Mouse (Mus musculus) embryonic facial prominence, embryonic 15.5 days (tissue): ENCODE results near the gene Gnpat. TPM values are rescaled to one million over a fixed set of nuclear protein-coding genes. Genes with fewer than 3 reads are reported as not detected.
"Not testable (repeated sequence)": the region's sequence is repeated elsewhere in the genome, so short reads cannot be mapped to it uniquely, and the experiment has no call there.

Experiments used
- ATAC-seq: fragments of 200-750 bp; cut with Nextera tagmentation; 2 replicates; pipeline ENCODE4 v1.8.0; 2017; ENCODE audit warnings: low read depth, moderate TSS enrichment; ENCODE audit not compliant: insufficient number of reproducible peaks, low FRiP score, low TSS enrichment
- H3K27ac ChIP-seq: fragments of 300-500 bp; sonication (generic); replicated peaks from 2 replicates; pipeline ENCODE4 v1.5.1; 2015; ENCODE audit warnings: mild to moderate bottlenecking, inconsistent platforms
- H3K27me3 ChIP-seq: fragments of 300-500 bp; sonication (generic); 2 replicates; pipeline ENCODE4 v1.6.1; 2015; ENCODE audit warnings: inconsistent platforms
- H3K36me3 ChIP-seq: fragments of 300-500 bp; sonication (generic); 2 replicates; pipeline ENCODE4 v1.6.1; 2015; ENCODE audit warnings: mild to moderate bottlenecking, inconsistent platforms
- H3K4me1 ChIP-seq: fragments of 300-500 bp; sonication (generic); 2 replicates; pipeline ENCODE4 v1.6.1; 2015; ENCODE audit warnings: inconsistent platforms
- H3K4me2 ChIP-seq: fragments of 300-500 bp; sonication (generic); replicated peaks from 2 replicates; pipeline ENCODE4 v1.6.1; 2015; ENCODE audit warnings: mild to moderate bottlenecking, inconsistent platforms
- H3K4me3 ChIP-seq: fragments of 300-500 bp; sonication (generic); replicated peaks from 2 replicates; pipeline ENCODE4 v1.5.1; 2015; ENCODE audit warnings: mild to moderate bottlenecking, inconsistent platforms
- H3K9ac ChIP-seq: fragments of 300-500 bp; sonication (generic); 2 replicates; pipeline ENCODE4 v1.6.1; 2015; ENCODE audit warnings: inconsistent platforms
- H3K9me3 ChIP-seq: fragments of 300-500 bp; sonication (generic); replicated peaks from 2 replicates; pipeline ENCODE4 v1.6.1; 2016; ENCODE audit warnings: inconsistent platforms
- WGBS: fragments of 180-500 bp; shearing (Covaris S2); methylation state at CpG from one replicate; pipeline ENCODE4 v1.1.7; 2015; 5-methylcytosine and 5-hydroxymethylcytosine counted together
- polyA plus RNA-seq: library from polyadenylated mRNA; unstranded; fragments of >200 nt; fragmentation: Nextera tagmentation; extraction: Ambion mirVana; gene quantifications from 2 replicates; pipeline ENCODE4 v1.2.1, GENCODE M21; 2015

Gnpat gene
- polyA plus RNA-seq, 1 experiment from 2014 or later = 87.1 TPM

DNA sequence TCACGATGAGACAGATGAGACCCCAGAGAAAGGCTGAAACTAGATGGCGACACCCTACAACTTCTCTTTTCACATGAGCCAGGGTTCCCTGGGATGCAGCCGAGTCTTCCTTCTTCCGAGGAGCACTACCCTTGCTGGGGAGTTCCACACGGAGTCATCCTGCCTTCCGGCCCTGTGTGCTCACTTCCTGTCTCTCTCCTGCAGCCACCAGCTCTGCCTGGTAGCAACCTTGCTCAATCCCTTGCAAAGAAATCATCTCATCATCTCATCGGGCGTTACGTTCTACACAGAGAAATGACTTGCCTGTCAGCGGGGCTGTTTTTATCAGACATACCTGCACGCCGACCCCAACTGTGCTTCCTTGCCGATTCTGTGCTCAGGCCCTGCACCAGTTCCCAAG lies 32.8 kb upstream of the Gnpat start:
- no peak overlapping the region for H3K4me2 ChIP-seq
- peaks cover 7% of the 10 kb centered on the region for H3K4me1 ChIP-seq
- no peaks in the 10 kb centered on the region for H3K36me3 ChIP-seq
- ATAC-seq = no peak
- H3K27ac ChIP-seq = no peak overlapping the region
- 75% methylated on average over 13 of the region's 13 CpGs for WGBS
- H3K9me3 ChIP-seq = no peaks in the 10 kb centered on the region
- no peak overlapping the region for H3K9ac ChIP-seq
- H3K27me3 ChIP-seq = peaks cover 10% of the 10 kb centered on the region
- H3K4me3 ChIP-seq = no peak overlapping the region

DNA sequence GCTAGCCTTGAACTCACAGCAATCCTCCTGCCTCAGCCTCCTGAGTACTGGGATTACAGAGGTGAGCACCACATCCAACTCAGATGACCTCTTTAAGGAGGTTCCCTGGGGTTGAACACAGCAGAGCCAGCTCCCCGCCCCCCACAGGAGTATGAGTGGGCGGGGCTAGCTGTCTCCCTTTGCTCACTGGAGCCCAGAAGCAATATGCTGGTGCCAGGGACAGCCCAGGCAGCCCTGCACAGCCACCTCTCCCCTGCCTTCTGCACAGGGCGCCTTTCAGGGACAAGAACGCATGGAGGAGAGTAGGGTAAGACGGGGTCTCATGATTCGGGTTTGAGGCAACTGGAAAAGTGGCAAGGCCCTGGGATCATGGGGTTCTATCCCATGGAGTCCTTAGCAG lies 31.3 kb upstream of the Gnpat start:
- H3K4me2 ChIP-seq = no peak overlapping the region
- no peak overlapping the region for H3K9ac ChIP-seq
- no peaks in the 10 kb centered on the region for H3K36me3 ChIP-seq
- peaks cover 7% of the 10 kb centered on the region for H3K4me1 ChIP-seq
- 77% methylated on average over 6 of the region's 6 CpGs for WGBS
- no peak overlapping the region for H3K4me3 ChIP-seq
- no peaks in the 10 kb centered on the region for H3K9me3 ChIP-seq
- no peak overlapping the region for H3K27ac ChIP-seq
- no peak for ATAC-seq
- H3K27me3 ChIP-seq = peaks cover 10% of the 10 kb centered on the region

DNA sequence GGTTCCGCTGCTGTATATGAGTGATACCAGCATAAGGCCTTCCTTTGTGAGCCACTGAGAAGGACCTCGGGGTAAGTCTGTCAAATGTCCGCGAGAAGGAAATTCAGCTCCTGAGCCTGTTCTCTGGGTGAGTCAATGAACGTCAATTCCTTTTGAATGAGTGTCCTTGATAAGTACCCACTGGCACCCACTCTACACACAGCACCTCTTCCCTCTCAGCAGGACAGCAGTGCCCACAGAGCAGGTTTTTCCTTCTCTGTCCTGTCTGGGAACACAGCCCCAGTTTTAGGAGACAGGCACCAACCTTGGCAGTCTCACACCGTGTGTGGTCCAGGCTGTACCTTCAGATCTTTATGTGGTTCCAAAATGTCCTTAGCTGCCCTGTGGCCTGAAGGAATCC lies 30.9 kb upstream of the Gnpat start:
- Histone ChIP-seq H3K4me3 (no peak overlapping the region), H3K9ac (no peak overlapping the region), H3K27me3 (peaks cover 10% of the 10 kb centered on the region), H3K4me1 (peaks cover 7% of the 10 kb centered on the region), H3K4me2 (no peak overlapping the region), H3K36me3 (no peaks in the 10 kb centered on the region), H3K27ac (no peak overlapping the region), H3K9me3 (no peaks in the 10 kb centered on the region)
- WGBS = 84% methylated on average over 6 of the region's 6 CpGs
- no peak for ATAC-seq

DNA sequence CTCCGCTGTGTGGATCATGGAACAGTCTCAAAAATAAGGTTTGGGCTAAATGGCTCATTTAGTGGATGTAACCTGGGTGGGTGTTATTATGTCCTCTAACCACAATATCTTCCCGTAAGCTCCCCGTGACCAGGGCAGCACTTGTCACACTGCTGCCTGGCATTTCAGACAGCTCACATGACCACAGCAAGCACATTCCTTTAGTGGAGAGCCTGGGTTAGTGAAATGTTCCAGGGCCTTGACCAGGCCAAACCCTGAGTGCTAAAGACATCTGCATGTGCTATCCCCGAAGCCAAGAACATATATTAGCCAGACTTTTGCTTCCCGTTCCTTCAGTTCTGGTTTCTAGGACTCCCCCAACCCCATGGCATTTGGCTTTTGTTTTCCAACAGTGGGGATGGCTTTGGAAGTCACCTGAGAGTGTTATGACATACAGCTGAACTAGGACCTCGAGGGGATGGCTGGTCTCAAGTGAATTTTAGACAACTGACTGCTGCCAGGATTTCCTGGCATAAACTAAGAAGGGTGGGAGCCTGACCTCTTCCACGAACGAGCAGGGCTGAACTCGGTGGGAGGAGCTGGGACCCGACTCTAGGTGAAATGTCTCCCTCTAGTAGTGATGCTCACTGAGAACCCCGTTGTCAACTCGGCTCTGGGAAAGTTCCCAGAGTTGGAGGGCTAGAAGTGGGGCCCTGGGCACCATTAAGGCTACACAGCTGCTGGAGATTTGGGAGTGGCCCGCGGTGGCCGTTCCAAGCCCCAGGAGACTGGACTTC lies 29.2 kb upstream of the Gnpat start:
- 33% methylated on average over 15 of the region's 15 CpGs for WGBS
- no peaks in the 10 kb centered on the region for H3K9me3 ChIP-seq
- peak overlapping the region; percentile 32; the same call in 1 of the 2 replicates for H3K4me2 ChIP-seq
- H3K4me1 ChIP-seq = peaks cover 7% of the 10 kb centered on the region
- no peak overlapping the region for H3K9ac ChIP-seq
- no peak overlapping the region for H3K4me3 ChIP-seq
- peaks cover 7% of the 10 kb centered on the region for H3K27me3 ChIP-seq
- no peak overlapping the region for H3K27ac ChIP-seq
- no peak for ATAC-seq
- peaks cover 7% of the 10 kb centered on the region for H3K36me3 ChIP-seq

DNA sequence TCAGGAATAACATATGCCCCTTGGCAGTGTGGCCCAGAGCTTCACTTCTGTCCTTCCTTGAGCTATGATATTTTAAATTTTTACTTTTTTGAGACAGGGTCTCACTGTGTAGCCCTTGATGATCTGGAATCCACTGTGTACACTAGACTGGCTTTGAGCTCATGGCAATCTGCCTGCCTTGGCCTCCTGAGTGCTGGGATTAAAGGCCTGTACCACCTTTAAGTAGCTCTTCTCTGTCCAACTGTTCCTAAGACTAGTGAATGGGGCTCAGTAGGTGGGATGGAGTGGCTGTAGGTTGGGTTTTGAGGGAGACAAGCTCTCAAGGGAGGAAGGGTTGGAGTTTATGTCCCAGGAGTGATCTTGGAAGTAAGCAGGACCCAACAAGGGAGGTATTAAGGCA lies 27.0 kb upstream of the Gnpat start:
- no peak for ATAC-seq
- H3K36me3 ChIP-seq = peaks cover 28% of the 10 kb centered on the region
- peaks cover 7% of the 10 kb centered on the region for H3K4me1 ChIP-seq
- H3K4me2 ChIP-seq = no peak overlapping the region
- no peak overlapping the region for H3K4me3 ChIP-seq
- no peaks in the 10 kb centered on the region for H3K27me3 ChIP-seq
- no peak overlapping the region for H3K27ac ChIP-seq
- H3K9ac ChIP-seq = no peak overlapping the region
- no peaks in the 10 kb centered on the region for H3K9me3 ChIP-seq

DNA sequence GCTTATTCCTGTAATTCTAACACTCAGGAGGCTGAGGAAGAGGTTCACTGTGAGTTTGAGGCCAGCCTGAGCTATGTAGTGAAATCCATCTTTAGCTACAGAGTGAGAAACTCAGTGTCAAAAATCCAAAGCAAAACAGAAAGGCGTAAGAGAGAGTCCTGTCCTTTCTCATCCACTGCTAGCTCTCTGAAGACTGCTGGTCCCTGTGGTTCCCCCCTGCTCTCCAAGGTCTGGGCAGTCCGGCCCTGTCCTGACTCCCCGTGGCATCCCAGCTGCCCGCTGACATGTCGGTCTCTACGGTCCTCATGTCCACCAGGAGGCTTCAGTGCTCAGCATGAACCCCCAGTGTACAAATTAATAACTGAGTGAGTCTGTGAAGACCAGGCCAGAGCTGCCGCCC lies 26.6 kb upstream of the Gnpat start:
- H3K36me3 ChIP-seq = peaks cover 32% of the 10 kb centered on the region
- H3K27ac ChIP-seq = no peak overlapping the region
- WGBS = 82% methylated on average over 7 of the region's 7 CpGs
- H3K4me1 ChIP-seq = peaks cover 7% of the 10 kb centered on the region
- no peak overlapping the region for H3K9ac ChIP-seq
- H3K9me3 ChIP-seq = no peaks in the 10 kb centered on the region
- no peaks in the 10 kb centered on the region for H3K27me3 ChIP-seq
- no peak for ATAC-seq
- H3K4me2 ChIP-seq = no peak overlapping the region
- H3K4me3 ChIP-seq = no peak overlapping the region

DNA sequence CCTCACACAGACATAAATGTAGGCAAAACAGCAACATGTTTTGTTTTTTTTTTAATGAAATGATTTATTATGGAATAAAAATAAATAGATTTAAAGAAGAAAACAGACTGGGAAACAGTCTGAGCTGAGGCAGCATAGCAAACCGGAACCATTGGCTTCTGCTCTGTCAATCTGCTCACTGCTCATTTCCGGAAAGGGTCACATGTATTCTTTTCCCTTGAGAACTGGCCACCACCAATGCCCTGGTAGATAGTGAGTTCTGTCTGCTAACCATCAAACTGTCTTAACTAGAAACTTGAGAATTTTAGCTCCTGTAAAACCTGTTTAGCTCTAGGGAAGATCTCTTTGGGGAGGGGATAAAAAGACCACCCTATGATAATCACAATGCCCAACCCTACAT lies 25.9 kb upstream of the Gnpat start:
- H3K4me1 ChIP-seq = peaks cover 7% of the 10 kb centered on the region
- no peak overlapping the region for H3K4me2 ChIP-seq
- H3K27me3 ChIP-seq = no peaks in the 10 kb centered on the region
- no peak overlapping the region for H3K9ac ChIP-seq
- WGBS = 87% methylated on average over 2 of the region's 2 CpGs
- no peaks in the 10 kb centered on the region for H3K9me3 ChIP-seq
- H3K27ac ChIP-seq = no peak overlapping the region
- peaks cover 37% of the 10 kb centered on the region for H3K36me3 ChIP-seq
- ATAC-seq = no peak
- no peak overlapping the region for H3K4me3 ChIP-seq

DNA sequence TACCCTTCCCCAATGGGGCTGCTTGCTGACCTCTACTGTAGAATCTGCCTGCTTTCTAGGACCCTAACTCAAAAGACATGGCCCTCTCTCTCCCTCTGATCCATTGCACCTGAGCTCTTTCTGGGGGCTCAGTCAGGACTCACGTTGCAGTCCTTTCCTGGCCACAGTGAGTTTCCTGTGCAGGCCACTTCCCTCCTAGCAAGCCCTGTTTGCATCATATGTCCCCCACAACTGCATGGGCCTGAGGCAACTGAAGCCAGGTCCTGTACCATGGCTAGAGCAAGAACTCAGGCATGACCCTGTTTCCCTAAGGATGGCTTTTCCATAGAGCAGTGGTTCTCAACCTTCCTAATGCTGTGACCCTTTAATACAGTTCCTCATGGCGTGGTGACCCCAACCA lies 24.9 kb upstream of the Gnpat start:
- 86% methylated on average over 2 of the region's 2 CpGs for WGBS
- Histone ChIP-seq H3K4me1 (peaks cover 7% of the 10 kb centered on the region), H3K27ac (no peak overlapping the region), H3K9ac (no peak overlapping the region), H3K4me3 (no peak overlapping the region), H3K36me3 (peaks cover 39% of the 10 kb centered on the region), H3K4me2 (no peak overlapping the region), H3K9me3 (no peaks in the 10 kb centered on the region), H3K27me3 (no peaks in the 10 kb centered on the region)
- ATAC-seq = no peak

DNA sequence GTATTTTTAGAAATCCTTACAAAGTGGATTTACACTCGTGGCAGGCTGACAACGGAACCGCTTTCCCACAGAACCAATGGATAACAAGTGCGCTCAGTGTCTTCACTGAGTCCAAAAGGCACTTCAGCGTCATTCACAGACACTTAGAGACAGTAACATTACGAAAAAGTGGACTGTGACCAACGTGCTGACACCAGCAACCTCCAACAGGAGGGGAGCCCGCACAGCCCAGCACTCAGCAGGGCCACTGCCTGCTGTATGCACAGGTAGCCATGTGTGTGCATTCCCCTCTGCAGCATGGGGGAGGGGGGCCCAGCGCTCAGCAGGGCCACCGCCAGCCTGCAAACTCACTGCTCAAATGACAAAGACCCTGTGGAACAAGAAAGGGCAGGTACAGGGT lies 23.5 kb upstream of the Gnpat start:
- no peak for ATAC-seq
- Histone ChIP-seq H3K4me2 (no peak overlapping the region), H3K4me1 (no peaks in the 10 kb centered on the region), H3K36me3 (peaks cover 39% of the 10 kb centered on the region), H3K9me3 (no peaks in the 10 kb centered on the region), H3K27me3 (no peaks in the 10 kb centered on the region), H3K9ac (no peak overlapping the region), H3K4me3 (no peak overlapping the region), H3K27ac (no peak overlapping the region)
- WGBS = 90% methylated on average over 10 of the region's 10 CpGs

DNA sequence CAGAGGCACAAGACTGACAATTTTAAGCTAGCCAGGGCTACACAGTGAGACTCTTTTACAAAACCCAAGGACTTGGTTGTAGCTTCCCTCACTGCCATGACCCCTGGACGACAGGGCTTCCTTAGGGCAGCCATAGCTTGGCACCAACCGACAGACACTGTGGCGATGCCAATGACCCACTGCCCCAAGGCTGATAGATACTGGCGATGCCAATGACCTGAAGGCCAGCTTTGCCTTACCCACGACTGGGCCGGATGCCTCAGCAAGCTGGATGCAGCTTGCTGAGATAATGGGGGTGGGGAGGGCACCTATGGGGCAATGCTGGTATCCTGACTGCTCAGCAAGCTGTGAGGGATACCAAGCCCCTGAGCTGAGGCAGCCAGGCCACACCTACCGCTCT lies 21.9 kb upstream of the Gnpat start:
- no peak overlapping the region for H3K9ac ChIP-seq
- no peaks in the 10 kb centered on the region for H3K4me1 ChIP-seq
- no peak overlapping the region for H3K4me3 ChIP-seq
- H3K27me3 ChIP-seq = no peaks in the 10 kb centered on the region
- 93% methylated on average over 7 of the region's 7 CpGs for WGBS
- no peak overlapping the region for H3K4me2 ChIP-seq
- peaks cover 39% of the 10 kb centered on the region for H3K36me3 ChIP-seq
- ATAC-seq = no peak
- H3K9me3 ChIP-seq = no peaks in the 10 kb centered on the region
- H3K27ac ChIP-seq = no peak overlapping the region

DNA sequence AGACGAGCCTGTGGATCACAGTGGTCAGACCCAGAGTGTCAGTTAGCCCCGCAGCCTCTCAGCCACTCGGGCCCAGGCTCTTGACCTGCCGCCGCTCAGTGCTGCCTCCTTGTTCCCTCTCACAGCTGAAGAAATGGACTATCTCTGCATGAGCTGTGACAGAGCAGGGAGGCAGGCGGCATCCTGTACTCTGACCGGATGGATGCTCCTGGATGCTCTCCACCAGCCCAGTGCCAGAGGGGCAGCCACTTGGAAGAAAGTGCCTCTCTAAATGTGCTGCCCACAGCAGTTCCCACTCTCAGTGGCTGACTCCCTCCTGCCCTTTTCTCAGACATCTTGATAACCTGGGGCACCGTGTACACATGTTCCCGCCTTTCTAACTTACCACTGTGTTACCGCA lies 21.1 kb upstream of the Gnpat start:
- H3K4me3 ChIP-seq = no peak overlapping the region
- 0 out of 2 replicates have a peak, but pooled peaks have one; percentile 12 for ATAC-seq
- peaks cover 39% of the 10 kb centered on the region for H3K36me3 ChIP-seq
- H3K4me2 ChIP-seq = no peak overlapping the region
- WGBS = 86% methylated on average over 10 of the region's 10 CpGs
- H3K9ac ChIP-seq = no peak overlapping the region
- no peaks in the 10 kb centered on the region for H3K27me3 ChIP-seq
- H3K4me1 ChIP-seq = no peaks in the 10 kb centered on the region
- H3K27ac ChIP-seq = no peak overlapping the region
- H3K9me3 ChIP-seq = no peaks in the 10 kb centered on the region

DNA sequence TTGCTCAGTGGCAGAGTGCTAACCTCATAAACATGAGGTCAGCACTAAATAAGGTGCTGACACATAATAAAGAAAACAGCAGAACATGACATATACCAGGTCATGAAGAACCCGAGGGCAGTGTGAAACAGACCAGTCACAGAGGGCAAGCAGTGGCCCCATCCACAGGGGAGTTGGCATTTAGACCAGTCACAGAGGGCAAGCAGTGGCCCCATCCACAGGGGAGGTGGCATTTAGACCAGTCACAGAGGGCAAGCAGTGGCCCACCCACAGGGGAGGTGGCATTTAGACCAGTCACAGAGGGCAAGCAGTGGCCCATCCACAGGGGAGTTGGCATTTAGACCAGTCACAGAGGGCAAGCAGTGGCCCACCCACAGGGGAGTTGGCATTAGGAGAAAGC lies 19.9 kb upstream of the Gnpat start:
- H3K27ac ChIP-seq, H3K27me3 ChIP-seq, H3K4me3 ChIP-seq, H3K9me3 ChIP-seq, H3K9ac ChIP-seq, ATAC-seq, H3K4me1 ChIP-seq, H3K4me2 ChIP-seq: not testable (repeated sequence)
- peaks cover 39% of the 10 kb centered on the region for H3K36me3 ChIP-seq
- WGBS = 84% methylated on average over 1 of the region's 1 CpGs
